Mouse (Mus musculus) stomach, postnatal 0 days (tissue): ENCODE results near the gene Aagab. TPM values are rescaled to one million over a fixed set of nuclear protein-coding genes. Genes with fewer than 3 reads are reported as not detected.

Experiments
- ATAC-seq: fragments of 200-750 bp; cut with Nextera tagmentation; 2 replicates; pipeline ENCODE4 v1.8.0; 2017; ENCODE audit not compliant: low FRiP score, low TSS enrichment
- DNase-seq: peaks from one replicate; pipeline ENCODE4 v3.0.0-alpha.2; 2016; ENCODE audit warnings: low spot score
- H3K27ac ChIP-seq: fragments of 300-500 bp; sonication (generic); replicated peaks from 2 replicates; pipeline ENCODE4 v1.5.1; 2014; ENCODE audit warnings: mild to moderate bottlenecking, control low read depth
- H3K27me3 ChIP-seq: fragments of 300-500 bp; sonication (generic); 2 replicates; pipeline ENCODE4 v1.6.1; 2014; ENCODE audit warnings: low read length; ENCODE audit not compliant: control insufficient read depth, insufficient read depth
- H3K36me3 ChIP-seq: fragments of 300-500 bp; sonication (generic); 2 replicates; pipeline ENCODE4 v1.6.1; 2014; ENCODE audit warnings: low read length, mixed read lengths; ENCODE audit not compliant: control insufficient read depth, insufficient read depth
- H3K4me1 ChIP-seq: fragments of 300-500 bp; sonication (generic); replicated peaks from 2 replicates; pipeline ENCODE4 v1.6.1; 2014; ENCODE audit warnings: antibody characterized with exemption; ENCODE audit not compliant: control insufficient read depth, insufficient read depth
- H3K4me2 ChIP-seq: fragments of 300-500 bp; sonication (generic); replicated peaks from 2 replicates; pipeline ENCODE4 v1.6.1; 2014; ENCODE audit warnings: low read depth, mild to moderate bottlenecking, control low read depth, moderate library complexity
- H3K4me3 ChIP-seq: fragments of 300-500 bp; sonication (generic); 2 replicates; pipeline ENCODE4 v1.5.1; 2014; ENCODE audit warnings: low read depth, low read length, control low read depth
- H3K9ac ChIP-seq: fragments of 300-500 bp; sonication (generic); 2 replicates; pipeline ENCODE4 v1.6.1; 2014; ENCODE audit warnings: mild to moderate bottlenecking, low read length, control low read depth, mixed read lengths
- H3K9me3 ChIP-seq: fragments of 300-500 bp; sonication (generic); 2 replicates; pipeline ENCODE4 v1.6.1; 2016; ENCODE audit warnings: low read length; ENCODE audit not compliant: control insufficient read depth
- CTCF ChIP-seq: IDR thresholded peaks from 2 replicates; pipeline ENCODE4 v1.5.1; 2016; ENCODE audit warnings: antibody characterized with exemption, low read depth, mild to moderate bottlenecking, moderate library complexity
- EP300 ChIP-seq: optimal IDR thresholded peaks from 2 replicates; pipeline ENCODE3; 2016; ENCODE audit warnings: antibody characterized with exemption
- WGBS: fragments of 180-500 bp; shearing (Covaris S2); extraction: QIAGEN DNeasy Blood & Tissue Kit; methylation state at CpG from one replicate; pipeline ENCODE4 v1.1.7; 2014; 5-methylcytosine and 5-hydroxymethylcytosine counted together
- polyA plus RNA-seq: library from polyadenylated mRNA; unstranded; fragments of >200 nt; fragmentation: Nextera tagmentation; extraction: Ambion mirVana; gene quantifications from 2 replicates; pipeline ENCODE4 v1.2.1, GENCODE M21; 2015

Aagab gene
- 26.8 and 27.6 TPM in 2 replicates for polyA plus RNA-seq

DNA sequence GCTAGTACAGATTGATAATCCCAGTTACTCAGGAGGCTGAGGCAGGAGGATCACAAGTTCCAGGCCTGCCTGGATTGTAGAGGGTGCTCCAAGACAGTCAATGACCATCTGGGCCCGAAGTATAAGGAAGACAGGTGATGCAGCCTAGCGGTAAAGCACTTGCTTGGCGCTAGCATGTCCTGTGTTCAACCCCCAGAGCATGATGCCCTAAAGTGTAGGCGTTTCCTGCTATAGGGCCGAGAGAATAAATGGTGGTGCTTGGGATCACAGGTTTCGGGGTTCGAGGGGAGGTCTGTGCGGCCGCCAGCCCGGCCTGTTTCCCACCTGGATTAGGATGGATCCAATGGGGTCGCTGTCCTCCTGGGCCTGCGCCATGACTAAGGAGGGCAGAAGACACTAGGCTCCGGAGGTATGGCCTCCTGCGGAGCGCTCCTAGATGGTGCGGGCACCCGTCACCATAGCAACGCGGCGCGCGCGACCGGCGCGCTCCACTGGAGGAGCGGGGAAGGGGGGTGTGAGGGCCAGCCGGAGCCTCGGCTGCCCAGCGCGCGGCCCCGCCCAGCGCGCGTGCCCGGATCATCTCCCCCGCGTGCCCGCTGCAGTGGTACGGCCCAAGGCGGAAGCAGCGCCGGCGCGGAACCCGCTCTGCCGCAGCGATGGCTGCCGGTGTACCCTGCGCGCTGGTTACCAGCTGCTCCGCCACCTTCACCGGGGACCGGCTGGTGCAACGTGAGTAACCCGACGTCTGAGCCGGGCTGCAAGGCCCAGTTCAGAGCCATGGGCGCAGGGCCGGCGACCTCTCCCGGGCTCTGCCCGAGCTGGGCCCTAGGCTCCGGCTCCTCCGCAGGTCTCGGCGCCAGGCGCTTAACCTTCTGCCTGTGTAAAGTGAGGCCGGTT is at the start of gene Aagab, which contains the start of gene Iqch:
Gene Aagab, plus strand, starts transcription at position 618 of the 897 bp plus-strand sequence.
Gene Iqch, minus strand, starts transcription at position 451 of the 897 bp plus-strand sequence.
- Histone ChIP-seq H3K4me2 (peak within 1 kb of the TSS; percentile 60), H3K4me1 (peaks cover 2% of the 10 kb centered on the region; the same call in 1 of the 2 replicates), H3K27ac (peak within 1 kb of the TSS; percentile 45), H3K36me3 (no peaks in the 10 kb centered on the region), H3K4me3 (peak within 1 kb of the TSS; percentile 79), H3K9ac (peak within 1 kb of the TSS; percentile 78), H3K9me3 (no peaks in the 10 kb centered on the region), H3K27me3 (no peaks in the 10 kb centered on the region)
- ATAC-seq, result peak; percentile 99
- WGBS, result 1% methylated on average over 65 of the region's 70 CpGs
- peak; percentile 98 for DNase-seq
- no peak for TF ChIP-seq EP300
- TF ChIP-seq CTCF, result no peak

GRCm38 (mm10) chr9:63553628-63554027 is 48.8 kb upstream of the Aagab start:
- TF ChIP-seq CTCF (no peak), EP300 (no peak)
- H3K4me2 ChIP-seq, result no peak overlapping the region
- H3K27ac ChIP-seq, result no peak overlapping the region
- no peaks in the 10 kb centered on the region for H3K9me3 ChIP-seq
- H3K27me3 ChIP-seq, result no peaks in the 10 kb centered on the region
- DNase-seq (no peak), ATAC-seq (no peak)
- no peaks in the 10 kb centered on the region for H3K4me1 ChIP-seq
- no peak overlapping the region for H3K4me3 ChIP-seq
- WGBS, result 61% methylated on average over 3 of the region's 3 CpGs
- H3K36me3 ChIP-seq, result no peaks in the 10 kb centered on the region
- no peak overlapping the region for H3K9ac ChIP-seq

DNA sequence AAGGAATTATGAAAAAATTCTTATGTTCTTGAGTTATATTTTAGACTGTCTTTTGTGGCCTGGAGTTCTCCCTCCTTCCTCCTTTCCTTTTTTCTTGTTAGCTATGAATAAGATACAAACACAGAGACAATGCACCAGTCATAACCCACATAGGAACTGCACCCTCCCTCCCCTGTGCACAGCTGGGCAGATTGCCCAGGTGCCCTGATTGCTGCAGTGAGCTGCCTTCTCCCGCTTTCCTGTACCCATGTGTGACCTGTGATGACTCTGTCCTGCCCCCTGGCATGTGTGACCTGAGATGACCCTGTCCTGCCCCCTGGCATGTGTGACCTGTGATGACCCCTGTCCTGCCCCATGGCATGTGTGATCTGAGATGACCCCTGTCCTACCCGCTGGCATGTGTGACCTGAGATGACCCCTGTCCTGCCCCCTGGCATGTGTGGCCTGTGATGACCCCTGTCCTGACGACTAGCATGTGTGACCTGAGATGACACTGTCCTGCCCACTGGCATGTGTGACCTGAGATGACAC is 46.9 kb upstream of the Aagab start:
- no peak for DNase-seq
- TF ChIP-seq CTCF (no peak), EP300 (no peak)
- Histone ChIP-seq H3K4me2 (no peak overlapping the region), H3K4me1 (no peaks in the 10 kb centered on the region), H3K36me3 (no peaks in the 10 kb centered on the region), H3K27me3 (no peaks in the 10 kb centered on the region), H3K27ac (no peak overlapping the region), H3K4me3 (no peak overlapping the region), H3K9ac (no peak overlapping the region), H3K9me3 (no peaks in the 10 kb centered on the region)
- ATAC-seq, result no peak
- WGBS, result 57% methylated on average over 3 of the region's 3 CpGs

DNA sequence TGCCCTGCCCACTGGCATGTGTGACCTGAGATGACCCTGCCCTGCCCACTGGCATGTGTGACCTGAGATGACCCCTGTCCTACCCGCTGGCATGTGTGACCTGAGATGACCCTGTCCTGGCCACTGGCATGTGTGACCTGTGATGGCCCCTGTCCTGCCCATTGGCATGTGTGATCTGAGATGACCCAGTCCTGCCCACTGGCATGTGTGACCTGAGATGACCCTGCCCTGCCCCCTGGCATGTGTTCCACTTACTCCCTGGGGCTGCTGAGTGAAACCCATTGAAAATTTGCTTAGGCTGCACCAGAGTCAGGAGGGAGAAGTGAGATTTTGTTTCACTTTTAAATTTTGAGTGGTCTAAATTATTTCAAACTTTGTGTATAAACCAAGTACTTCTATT is 46.1 kb upstream of the Aagab start:
- WGBS, result 50% methylated on average over 1 of the region's 1 CpGs
- H3K27ac ChIP-seq, result no peak overlapping the region
- TF ChIP-seq EP300, result no peak

GRCm38 (mm10) chr9:63556933-63557332 is 45.5 kb upstream of the Aagab start:
- no peak overlapping the region for H3K4me3 ChIP-seq
- no peak overlapping the region for H3K4me2 ChIP-seq
- H3K4me1 ChIP-seq, result no peaks in the 10 kb centered on the region
- H3K36me3 ChIP-seq, result no peaks in the 10 kb centered on the region
- H3K9me3 ChIP-seq, result no peaks in the 10 kb centered on the region
- TF ChIP-seq EP300 (no peak), CTCF (no peak)
- DNase-seq, result no peak
- no peaks in the 10 kb centered on the region for H3K27me3 ChIP-seq
- ATAC-seq, result no peak
- 78% methylated on average over 8 of the region's 8 CpGs for WGBS
- no peak overlapping the region for H3K9ac ChIP-seq
- no peak overlapping the region for H3K27ac ChIP-seq

More for the DNA sequence above, 46.1 kb upstream of the Aagab start:
- H3K36me3 ChIP-seq, result no peaks in the 10 kb centered on the region
- no peak overlapping the region for H3K4me3 ChIP-seq
- H3K9ac ChIP-seq, result no peak overlapping the region
- no peaks in the 10 kb centered on the region for H3K27me3 ChIP-seq
- no peak overlapping the region for H3K4me2 ChIP-seq
- no peaks in the 10 kb centered on the region for H3K9me3 ChIP-seq
- ATAC-seq, result no peak
- no peaks in the 10 kb centered on the region for H3K4me1 ChIP-seq
- DNase-seq, result no peak

DNA sequence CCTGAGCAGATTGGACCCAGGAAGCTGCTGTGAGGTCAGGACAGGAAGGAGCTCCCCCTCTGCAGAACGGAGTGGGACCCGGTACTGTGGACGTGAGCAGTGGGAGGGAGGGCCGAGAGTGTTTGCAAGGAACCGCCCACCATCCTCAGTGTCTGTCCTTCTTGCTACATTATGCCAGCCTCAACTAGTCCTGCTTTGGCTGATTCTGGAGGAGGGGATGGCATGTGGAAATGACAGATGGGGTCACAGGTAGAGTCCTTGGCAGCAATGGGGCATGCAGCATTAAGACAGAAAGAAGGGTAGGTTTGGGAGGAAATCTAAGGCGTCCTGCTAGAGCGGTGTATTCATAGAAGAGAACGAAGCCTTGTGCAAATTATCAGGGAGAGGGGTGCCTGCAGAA is 40.5 kb upstream of the Aagab start:
- no peak overlapping the region for H3K9ac ChIP-seq
- H3K36me3 ChIP-seq, result no peaks in the 10 kb centered on the region
- no peak for DNase-seq
- H3K4me3 ChIP-seq, result no peak overlapping the region
- H3K27me3 ChIP-seq, result no peaks in the 10 kb centered on the region
- no peak overlapping the region for H3K4me2 ChIP-seq
- ATAC-seq, result no peak
- no peaks in the 10 kb centered on the region for H3K4me1 ChIP-seq
- H3K9me3 ChIP-seq, result no peaks in the 10 kb centered on the region
- H3K27ac ChIP-seq, result no peak overlapping the region
- TF ChIP-seq CTCF (no peak), EP300 (no peak)
- WGBS, result 64% methylated on average over 8 of the region's 8 CpGs
